Mouse (Mus musculus): ENCODE results near the gene Fbxo6. TPM values are rescaled to one million over a fixed set of nuclear protein-coding genes. Genes with fewer than 3 reads are reported as not detected.
"Not testable (repeated sequence)": the region's sequence is repeated elsewhere in the genome, so short reads cannot be mapped to it uniquely, and the experiment has no call there.

The Fbxo6 gene
- polyA plus RNA-seq (2015; fragmentation: Nextera tagmentation; extraction: Ambion mirVana), result 16.5 and 16.9 TPM in 2 replicates

- Histone ChIP-seq H3K4me2 (peak within 1 kb of the TSS; percentile 98), H3K9me3 (replicated peaks) (no peaks in the 10 kb centered on the region), H3K9ac (peak within 1 kb of the TSS; percentile 84), H3K27me3 (no peaks in the 10 kb centered on the region), H3K4me1 (replicated peaks) (peaks cover 39% of the 10 kb centered on the region), H3K27ac (peak within 1 kb of the TSS; percentile 81), H3K36me3 (peaks cover 3% of the 10 kb centered on the region; the same call in 1 of the 2 replicates), H3K4me3 (replicated peaks) (peak within 1 kb of the TSS; percentile 72)
- peak; percentile 80 for DNase-seq
- ATAC-seq (ENCODE audit: low read depth), result peak; percentile 86
- WGBS (ENCODE audit: insufficient replicate concordance), result under 1% methylated on average over 66 of the region's 67 CpGs
Observed at GRCm38 (mm10) chr4:148151267-148152168, at the start of gene Fbxo6. Gene Fbxo6 (minus strand): TSS chr4:148152140.

- peaks cover 44% of the 10 kb centered on the region for H3K4me1 ChIP-seq (replicated peaks)
- H3K36me3 ChIP-seq, result no peaks in the 10 kb centered on the region
- H3K9ac ChIP-seq, result no peak overlapping the region
- no peak overlapping the region for H3K4me2 ChIP-seq
- peaks cover 50% of the 10 kb centered on the region for H3K27me3 ChIP-seq
- H3K27ac ChIP-seq, result no peak overlapping the region
- H3K4me3 ChIP-seq (replicated peaks), result no peak overlapping the region
- DNase-seq, result no peak
- ATAC-seq (ENCODE audit: low read depth), result no peak
- no peaks in the 10 kb centered on the region for H3K9me3 ChIP-seq (replicated peaks)
- WGBS (ENCODE audit: insufficient replicate concordance), result 58% methylated on average over 10 of the region's 10 CpGs
Observed at GRCm38 (mm10) chr4:148198721-148199120, 46.8 kb upstream of the Fbxo6 start.

GRCm38 (mm10) chr4:148194400-148194799 is 42.5 kb upstream of the Fbxo6 start:
- H3K27me3 ChIP-seq, result peaks cover 56% of the 10 kb centered on the region
- H3K9ac ChIP-seq, result no peak overlapping the region
- no peaks in the 10 kb centered on the region for H3K36me3 ChIP-seq
- no peak for DNase-seq
- no peaks in the 10 kb centered on the region for H3K9me3 ChIP-seq (replicated peaks)
- H3K4me1 ChIP-seq (replicated peaks), result peaks cover 33% of the 10 kb centered on the region
- H3K4me3 ChIP-seq (replicated peaks), result no peak overlapping the region
- no peak overlapping the region for H3K27ac ChIP-seq
- peak; percentile 65 for ATAC-seq (ENCODE audit: low read depth)
- H3K4me2 ChIP-seq, result peak overlapping the region; percentile 14; the same call in 1 of the 2 replicates

GRCm38 (mm10) chr4:148192707-148193245 is 40.8 kb upstream of the Fbxo6 start:
- no peaks in the 10 kb centered on the region for H3K36me3 ChIP-seq
- WGBS (ENCODE audit: insufficient replicate concordance), result 36% methylated on average over 11 of the region's 11 CpGs
- peaks cover 43% of the 10 kb centered on the region for H3K4me1 ChIP-seq (replicated peaks)
- no peak for DNase-seq
- H3K27me3 ChIP-seq, result peaks cover 41% of the 10 kb centered on the region
- H3K4me3 ChIP-seq (replicated peaks), result no peak overlapping the region
- no peak overlapping the region for H3K4me2 ChIP-seq
- H3K9ac ChIP-seq, result no peak overlapping the region
- H3K9me3 ChIP-seq (replicated peaks), result no peaks in the 10 kb centered on the region
- ATAC-seq (ENCODE audit: low read depth), result no peak
- no peak overlapping the region for H3K27ac ChIP-seq

- not testable (repeated sequence) for H3K4me2 ChIP-seq; H3K9ac ChIP-seq; DNase-seq; H3K36me3 ChIP-seq; H3K9me3 ChIP-seq (replicated peaks); H3K27ac ChIP-seq; H3K4me3 ChIP-seq (replicated peaks)
- peak; percentile 76 for ATAC-seq (ENCODE audit: low read depth)
- Histone ChIP-seq H3K27me3 (peaks cover 39% of the 10 kb centered on the region), H3K4me1 (replicated peaks) (peaks cover 28% of the 10 kb centered on the region)
- 63% methylated on average over 1 of the region's 1 CpGs for WGBS (ENCODE audit: insufficient replicate concordance)
Observed at GRCm38 (mm10) chr4:148188767-148189166, 36.8 kb upstream of the Fbxo6 start.

GRCm38 (mm10) chr4:148185819-148186218 is 33.9 kb upstream of the Fbxo6 start:
- Histone ChIP-seq H3K9ac (no peak overlapping the region), H3K9me3 (replicated peaks) (no peaks in the 10 kb centered on the region), H3K4me1 (replicated peaks) (peaks cover 20% of the 10 kb centered on the region), H3K27ac (no peak overlapping the region), H3K27me3 (peaks cover 32% of the 10 kb centered on the region), H3K4me3 (replicated peaks) (no peak overlapping the region), H3K36me3 (no peaks in the 10 kb centered on the region), H3K4me2 (no peak overlapping the region)
- no peak for ATAC-seq (ENCODE audit: low read depth)
- 41% methylated on average over 4 of the region's 4 CpGs for WGBS (ENCODE audit: insufficient replicate concordance)
- DNase-seq, result no peak

- DNase-seq (no peak), ATAC-seq (ENCODE audit: low read depth) (no peak)
- Histone ChIP-seq H3K9me3 (replicated peaks) (no peaks in the 10 kb centered on the region), H3K27me3 (peaks cover 36% of the 10 kb centered on the region), H3K9ac (no peak overlapping the region), H3K36me3 (no peaks in the 10 kb centered on the region), H3K4me2 (no peak overlapping the region), H3K4me1 (replicated peaks) (peaks cover 12% of the 10 kb centered on the region), H3K27ac (no peak overlapping the region), H3K4me3 (replicated peaks) (no peak overlapping the region)
- 66% methylated on average over 9 of the region's 9 CpGs for WGBS (ENCODE audit: insufficient replicate concordance)
Observed at GRCm38 (mm10) chr4:148184564-148184963, 32.6 kb upstream of the Fbxo6 start.

GRCm38 (mm10) chr4:148182363-148182762 is 30.4 kb upstream of the Fbxo6 start:
- no peaks in the 10 kb centered on the region for H3K9me3 ChIP-seq (replicated peaks)
- no peak overlapping the region for H3K4me3 ChIP-seq (replicated peaks)
- WGBS (ENCODE audit: insufficient replicate concordance), result 33% methylated on average over 8 of the region's 8 CpGs
- peaks cover 55% of the 10 kb centered on the region for H3K27me3 ChIP-seq
- H3K4me2 ChIP-seq, result no peak overlapping the region
- no peak for ATAC-seq (ENCODE audit: low read depth)
- H3K9ac ChIP-seq, result no peak overlapping the region
- no peak for DNase-seq
- no peak overlapping the region for H3K27ac ChIP-seq
- H3K36me3 ChIP-seq, result no peaks in the 10 kb centered on the region
- no peaks in the 10 kb centered on the region for H3K4me1 ChIP-seq (replicated peaks)

- H3K27ac ChIP-seq, result no peak overlapping the region
- H3K4me2 ChIP-seq, result no peak overlapping the region
- no peaks in the 10 kb centered on the region for H3K36me3 ChIP-seq
- H3K4me1 ChIP-seq (replicated peaks), result no peaks in the 10 kb centered on the region
- no peak for ATAC-seq (ENCODE audit: low read depth)
- no peak overlapping the region for H3K4me3 ChIP-seq (replicated peaks)
- DNase-seq, result no peak
- no peak overlapping the region for H3K9ac ChIP-seq
- 71% methylated on average over 12 of the region's 12 CpGs for WGBS (ENCODE audit: insufficient replicate concordance)
- no peaks in the 10 kb centered on the region for H3K9me3 ChIP-seq (replicated peaks)
- H3K27me3 ChIP-seq, result peaks cover 56% of the 10 kb centered on the region
Observed at GRCm38 (mm10) chr4:148181483-148181882, 29.5 kb upstream of the Fbxo6 start.

GRCm38 (mm10) chr4:148177716-148178115 is 25.8 kb upstream of the Fbxo6 start:
- Histone ChIP-seq H3K4me1 (replicated peaks) (no peaks in the 10 kb centered on the region), H3K4me3 (replicated peaks) (no peak overlapping the region), H3K4me2 (no peak overlapping the region), H3K27me3 (peaks cover 79% of the 10 kb centered on the region), H3K27ac (no peak overlapping the region), H3K9ac (no peak overlapping the region), H3K36me3 (no peaks in the 10 kb centered on the region), H3K9me3 (replicated peaks) (no peaks in the 10 kb centered on the region)
- ATAC-seq (ENCODE audit: low read depth) (no peak), DNase-seq (no peak)

GRCm38 (mm10) chr4:148176603-148177002 is 24.7 kb upstream of the Fbxo6 start:
- H3K9ac ChIP-seq; H3K4me3 ChIP-seq (replicated peaks); H3K27ac ChIP-seq; H3K4me2 ChIP-seq; H3K9me3 ChIP-seq (replicated peaks); H3K36me3 ChIP-seq; DNase-seq; ATAC-seq (ENCODE audit: low read depth); H3K4me1 ChIP-seq (replicated peaks): not testable (repeated sequence)
- 15% methylated on average over 5 of the region's 6 CpGs for WGBS (ENCODE audit: insufficient replicate concordance)
- peaks cover 84% of the 10 kb centered on the region for H3K27me3 ChIP-seq

- Histone ChIP-seq H3K27ac (no peak overlapping the region), H3K9ac (no peak overlapping the region), H3K9me3 (replicated peaks) (no peaks in the 10 kb centered on the region), H3K36me3 (no peaks in the 10 kb centered on the region), H3K4me1 (replicated peaks) (no peaks in the 10 kb centered on the region), H3K4me3 (replicated peaks) (no peak overlapping the region), H3K27me3 (peaks cover 94% of the 10 kb centered on the region), H3K4me2 (no peak overlapping the region)
- ATAC-seq (ENCODE audit: low read depth) (no peak), DNase-seq (no peak)
- 20% methylated on average over 12 of the region's 12 CpGs for WGBS (ENCODE audit: insufficient replicate concordance)
Observed at GRCm38 (mm10) chr4:148174495-148174862, 22.5 kb upstream of the Fbxo6 start.
